Mouse (Mus musculus) kidney, postnatal 0 days (tissue): Measurements from ENCODE around the gene Acly. TPM values are rescaled to one million over a fixed set of nuclear protein-coding genes. Genes with fewer than 3 reads are reported as not detected.

Experiments
- ATAC-seq: fragments of 200-750 bp; cut with Nextera tagmentation; replicated peaks from 2 replicates; pipeline ENCODE4 v1.8.0; 2017; ENCODE audit warnings: low read depth, moderate number of reproducible peaks, moderate TSS enrichment, moderate library complexity; ENCODE audit not compliant: low FRiP score
- DNase-seq: peaks from one replicate; pipeline ENCODE4 v3.0.0-alpha.2; 2016; ENCODE audit warnings: low spot score
- H3K27ac ChIP-seq: fragments of 300-500 bp; sonication (generic); 2 replicates; pipeline ENCODE4 v1.5.1; 2014; ENCODE audit warnings: mild to moderate bottlenecking
- H3K27me3 ChIP-seq: fragments of 300-500 bp; sonication (generic); 2 replicates; pipeline ENCODE4 v1.6.1; 2014; ENCODE audit warnings: low read length, mixed read lengths; ENCODE audit not compliant: insufficient read depth
- H3K36me3 ChIP-seq: fragments of 300-500 bp; sonication (generic); 2 replicates; pipeline ENCODE4 v1.6.1; 2014; ENCODE audit warnings: low read length, mixed read lengths; ENCODE audit not compliant: insufficient read depth
- H3K4me1 ChIP-seq: fragments of 300-500 bp; sonication (generic); replicated peaks from 2 replicates; pipeline ENCODE4 v1.6.1; 2014; ENCODE audit warnings: antibody characterized with exemption, low read length, mixed read lengths; ENCODE audit not compliant: insufficient read depth
- H3K4me2 ChIP-seq: fragments of 300-500 bp; sonication (generic); 2 replicates; pipeline ENCODE4 v1.6.1; 2014; ENCODE audit warnings: mild to moderate bottlenecking, low read length, moderate library complexity, mixed read lengths
- H3K4me3 ChIP-seq: fragments of 300-500 bp; sonication (generic); replicated peaks from 2 replicates; pipeline ENCODE4 v1.5.1; 2014; ENCODE audit warnings: low read depth, low read length
- H3K9ac ChIP-seq: fragments of 300-500 bp; sonication (generic); 2 replicates; pipeline ENCODE4 v1.6.1; 2014; ENCODE audit warnings: low read depth, low read length
- H3K9me3 ChIP-seq: fragments of 300-500 bp; sonication (generic); replicated peaks from 2 replicates; pipeline ENCODE4 v1.6.1; 2016; ENCODE audit warnings: low read length, inconsistent platforms, mixed read lengths
- CTCF ChIP-seq: IDR thresholded peaks from 2 replicates; pipeline ENCODE4 v1.5.1; 2016; ENCODE audit warnings: antibody characterized with exemption, low read depth, mild to moderate bottlenecking, moderate library complexity
- WGBS: fragments of 180-500 bp; shearing (Covaris S2); extraction: QIAGEN DNeasy Blood & Tissue Kit; methylation state at CpG from one replicate; pipeline ENCODE4 v1.1.7; 2014; 5-methylcytosine and 5-hydroxymethylcytosine counted together
- polyA plus RNA-seq: library from polyadenylated mRNA; unstranded; fragments of >200 nt; fragmentation: Nextera tagmentation; extraction: Ambion mirVana; gene quantifications from 2 replicates; pipeline ENCODE4 v1.2.1, GENCODE M21; 2015

The Acly gene
- polyA plus RNA-seq, 1 experiment from 2014 or later: 86.4 TPM

GRCm38 (mm10) chr11:100564297-100564696 lies 36.5 kb upstream of the Acly start:
- Histone ChIP-seq H3K4me1 (no peaks in the 10 kb centered on the region), H3K4me2 (no peak overlapping the region), H3K9ac (no peak overlapping the region), H3K9me3 (no peaks in the 10 kb centered on the region), H3K27me3 (no peaks in the 10 kb centered on the region), H3K27ac (no peak overlapping the region), H3K4me3 (no peak overlapping the region), H3K36me3 (no peaks in the 10 kb centered on the region)
- ATAC-seq (no peak), DNase-seq (no peak)
- no peak for TF ChIP-seq CTCF
- 67% methylated on average over 15 of the region's 15 CpGs for WGBS

- TF ChIP-seq CTCF: no peak
- DNase-seq (no peak), ATAC-seq (no peak)
- Histone ChIP-seq H3K4me1 (no peaks in the 10 kb centered on the region), H3K36me3 (no peaks in the 10 kb centered on the region), H3K9ac (no peak overlapping the region), H3K27me3 (no peaks in the 10 kb centered on the region), H3K9me3 (no peaks in the 10 kb centered on the region), H3K27ac (no peak overlapping the region), H3K4me3 (no peak overlapping the region), H3K4me2 (no peak overlapping the region)
- WGBS: 60% methylated on average over 5 of the region's 5 CpGs
Observed at GRCm38 (mm10) chr11:100561748-100562147, 33.9 kb upstream of the Acly start.

GRCm38 (mm10) chr11:100559476-100559875 lies 31.7 kb upstream of the Acly start:
- Histone ChIP-seq H3K4me1 (no peaks in the 10 kb centered on the region), H3K36me3 (no peaks in the 10 kb centered on the region), H3K9ac (no peak overlapping the region), H3K9me3 (no peaks in the 10 kb centered on the region), H3K4me3 (no peak overlapping the region), H3K27me3 (no peaks in the 10 kb centered on the region), H3K4me2 (no peak overlapping the region), H3K27ac (no peak overlapping the region)
- no peak for TF ChIP-seq CTCF
- ATAC-seq (no peak), DNase-seq (no peak)
- WGBS: 51% methylated on average over 7 of the region's 7 CpGs

GRCm38 (mm10) chr11:100557563-100557962 lies 29.8 kb upstream of the Acly start:
- DNase-seq (no peak), ATAC-seq (no peak)
- H3K4me1 ChIP-seq: no peaks in the 10 kb centered on the region
- H3K27ac ChIP-seq: no peak overlapping the region
- no peaks in the 10 kb centered on the region for H3K27me3 ChIP-seq
- no peak for TF ChIP-seq CTCF
- H3K36me3 ChIP-seq: no peaks in the 10 kb centered on the region
- WGBS: 71% methylated on average over 3 of the region's 3 CpGs
- no peak overlapping the region for H3K4me3 ChIP-seq
- H3K9me3 ChIP-seq: no peaks in the 10 kb centered on the region
- no peak overlapping the region for H3K4me2 ChIP-seq
- H3K9ac ChIP-seq: no peak overlapping the region

GRCm38 (mm10) chr11:100555583-100555982 lies 27.8 kb upstream of the Acly start:
- peak overlapping the region; percentile 30 for H3K4me2 ChIP-seq
- no peak overlapping the region for H3K9ac ChIP-seq
- peak; percentile 68 for ATAC-seq

GRCm38 (mm10) chr11:100552842-100553241 lies 25.0 kb upstream of the Acly start:
- H3K4me3 ChIP-seq: no peak overlapping the region
- no peak overlapping the region for H3K27ac ChIP-seq
- H3K9me3 ChIP-seq: no peaks in the 10 kb centered on the region
- H3K4me1 ChIP-seq: no peaks in the 10 kb centered on the region
- WGBS: 82% methylated on average over 4 of the region's 4 CpGs
- no peaks in the 10 kb centered on the region for H3K27me3 ChIP-seq
- no peak overlapping the region for H3K4me2 ChIP-seq
- ATAC-seq (no peak), DNase-seq (no peak)
- H3K36me3 ChIP-seq: no peaks in the 10 kb centered on the region
- TF ChIP-seq CTCF: no peak
- no peak overlapping the region for H3K9ac ChIP-seq

More at GRCm38 (mm10) chr11:100555583-100555982, 27.8 kb upstream of the Acly start:
- peak; percentile 94 for DNase-seq
- Histone ChIP-seq H3K27me3 (no peaks in the 10 kb centered on the region), H3K36me3 (no peaks in the 10 kb centered on the region), H3K9me3 (no peaks in the 10 kb centered on the region), H3K27ac (no peak overlapping the region), H3K4me1 (no peaks in the 10 kb centered on the region), H3K4me3 (no peak overlapping the region)
- TF ChIP-seq CTCF: peak; percentile 82
- WGBS: 16% methylated on average over 11 of the region's 11 CpGs

GRCm38 (mm10) chr11:100550101-100550500 lies 22.3 kb upstream of the Acly start:
- Histone ChIP-seq H3K4me1 (no peaks in the 10 kb centered on the region), H3K9me3 (no peaks in the 10 kb centered on the region), H3K27ac (no peak overlapping the region), H3K36me3 (no peaks in the 10 kb centered on the region), H3K27me3 (no peaks in the 10 kb centered on the region), H3K9ac (no peak overlapping the region), H3K4me2 (no peak overlapping the region), H3K4me3 (no peak overlapping the region)
- DNase-seq: no peak
- WGBS: 70% methylated on average over 6 of the region's 6 CpGs
- no peak for TF ChIP-seq CTCF
- ATAC-seq: no peak
